Mouse (Mus musculus): ENCODE measurements around the gene Nabp2.

Nabp2 gene

GRCm38 (mm10) chr10:128429052-128429451 is 17.8 kb upstream of the Nabp2 start:
- DNase-seq, result no peak

GRCm38 (mm10) chr10:128425260-128425659 is 14.0 kb upstream of the Nabp2 start:
- DNase-seq, result no peak

GRCm38 (mm10) chr10:128424604-128425003 is 13.3 kb upstream of the Nabp2 start:
- DNase-seq, result peak; percentile 25 to 35

- no peak for DNase-seq
These were observed 11.1 kb upstream of the Nabp2 start for GRCm38 (mm10) chr10:128422426-128422825.

- DNase-seq, result no peak
These were observed 3.6 kb upstream of the Nabp2 start for GRCm38 (mm10) chr10:128414848-128415247.

- no peak for DNase-seq
These were observed 1.8 kb upstream of the Nabp2 start for GRCm38 (mm10) chr10:128413076-128413475.

GRCm38 (mm10) chr10:128412558-128412957 is 1.3 kb upstream of the Nabp2 start:
- no peak for DNase-seq

- peak in 1 of 2 experiments; percentile 16 for DNase-seq
These were observed 726 bp upstream of the Nabp2 start for GRCm38 (mm10) chr10:128412055-128412381.

GRCm38 (mm10) chr10:128410560-128410845 is 789 bp downstream of the Nabp2 start:
- DNase-seq, result no peak

- DNase-seq, result peak; percentile 95 to 97
These were observed 1.4 kb downstream of the Nabp2 start for GRCm38 (mm10) chr10:128409692-128410559.

GRCm38 (mm10) chr10:128408591-128409535 is 2.4 kb downstream of the Nabp2 start:
- no peak for DNase-seq

GRCm38 (mm10) chr10:128403931-128404330 is 7.4 kb downstream of the Nabp2 start:
- no peak for DNase-seq

- DNase-seq, result no peak
These were observed 9.7 kb downstream of the Nabp2 start for GRCm38 (mm10) chr10:128401638-128402037.

GRCm38 (mm10) chr10:128401056-128401455 is 10.2 kb downstream of the Nabp2 start, which contains the start of gene Slc39a5:
Gene Slc39a5, minus strand, starts transcription at chr10:128401229.
- DNase-seq, result no peak

GRCm38 (mm10) chr10:128400338-128400737 is 11.0 kb downstream of the Nabp2 start:
- no peak for DNase-seq

- no peak for DNase-seq
These were observed 13.8 kb downstream of the Nabp2 start for GRCm38 (mm10) chr10:128397466-128397865.

GRCm38 (mm10) chr10:128396716-128397264 is 14.5 kb downstream of the Nabp2 start:
- DNase-seq, result no peak

GRCm38 (mm10) chr10:128396017-128396673 is 15.1 kb downstream of the Nabp2 start:
- no peak for DNase-seq

GRCm38 (mm10) chr10:128391850-128392249 is 19.4 kb downstream of the Nabp2 start:
- no peak for DNase-seq

GRCm38 (mm10) chr10:128390366-128390765 is 20.9 kb downstream of the Nabp2 start:
- DNase-seq, result no peak

GRCm38 (mm10) chr10:128389570-128389969 is 21.7 kb downstream of the Nabp2 start:
- DNase-seq, result no peak

GRCm38 (mm10) chr10:128388941-128389340 is 22.4 kb downstream of the Nabp2 start:
- DNase-seq, result no peak

GRCm38 (mm10) chr10:128385902-128386301 is 25.4 kb downstream of the Nabp2 start:
- no peak for DNase-seq
